Comparison of ENCODE assay signal across 30 mouse cellular contexts in the genomic region with DNA sequence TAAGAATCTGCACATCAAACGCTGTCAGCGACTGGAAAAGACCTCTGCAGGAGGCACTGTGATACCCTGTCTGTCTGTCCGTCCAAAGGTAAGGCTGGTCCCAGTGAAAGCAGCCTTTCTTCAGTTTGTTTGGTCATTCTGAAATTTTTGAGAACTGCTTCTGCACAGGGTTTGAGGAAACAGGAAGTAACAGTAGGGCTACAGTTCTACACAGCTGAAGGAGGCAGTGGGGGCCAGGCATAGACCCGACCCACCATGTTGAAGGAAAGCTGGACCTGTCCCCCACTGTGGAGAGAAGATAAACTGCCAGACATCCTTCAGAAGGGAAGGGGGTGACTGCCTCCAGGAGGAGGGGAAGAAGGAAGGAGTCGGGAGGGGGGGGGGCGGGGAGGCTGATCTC. TPM values are rescaled to one million over a fixed set of nuclear protein-coding genes. Genes with fewer than 3 reads are reported as not detected.
DNase-seq lines count a peak whose midpoint lies in the region; ATAC-seq and TF ChIP-seq lines count a peak whose summit lies in the region.
"Had no signal": no experiment of that assay in that cellular context is flagged by ENCODE, and none has a peak within 500 bp of the region (broad histone marks: within the 10 kb centered on the region; RNA-seq: fewer than 3 reads in every experiment).

No protein-coding gene starts in this region.

- no peak for TF ChIP-seq CTCF in MEL (IDR thresholded peaks at IDR 0.05 in 2 of 3, conservative IDR thresholded peaks at IDR 0.05 in 1 of 3; ENCODE audit: control insufficient read depth in 1 of 3, insufficient read depth in 1 of 3, low read depth in 2 of 3, low read length in 3 of 3, poor library complexity in 1 of 3, severe bottlenecking in 1 of 3)

- no peaks in the 10 kb centered on the region for H3K9me3 ChIP-seq in MEL (replicated peaks; ENCODE audit: insufficient read depth, low read length)
- H3K9me3 ChIP-seq in heart, embryonic 12.5 days (replicated peaks), result no peaks in the 10 kb centered on the region
- H3K9me3 ChIP-seq: embryonic facial prominence, embryonic 10.5 days; embryonic facial prominence, embryonic 13.5 days; heart, embryonic 15.5 days had no signal

- no peak overlapping the region for H3K9ac ChIP-seq in MEL (ENCODE audit: control insufficient read depth, low read depth, low read length, poor library complexity, severe bottlenecking)
- no peak overlapping the region for H3K9ac ChIP-seq in heart, embryonic 12.5 days
- H3K9ac ChIP-seq: embryonic facial prominence, embryonic 13.5 days; forebrain, postnatal 0 days; heart, embryonic 15.5 days; hindbrain, embryonic 14.5 days had no signal

- TF ChIP-seq RAD21 in MEL (IDR thresholded peaks at IDR 0.05; ENCODE audit: low read depth, low read length), result no peak

- DNase-seq in CD4-positive, CD25-positive, alpha-beta regulatory T cell, adult 2 months (ENCODE audit: low read depth, low spot score), result peak; percentile 11
- DNase-seq in MEL (ENCODE audit: low read depth, low spot score), result peak; percentile 14
- DNase-seq in naive thymus-derived CD4-positive, alpha-beta T cell, adult 2 months (ENCODE audit: low read depth), result peak; percentile 42
- no peak for DNase-seq in ovary, postnatal 36 days (ENCODE audit: low spot score)
- no peak for DNase-seq in spleen, adult 18-20 months
- no peak for DNase-seq in adrenal gland, postnatal 14 days
- DNase-seq: adrenal gland, postnatal 10 days; cerebellum, adult 11 months; cerebellum, adult 2 months; cerebellum, adult 9-11 months; cerebellum, postnatal 25 days; embryo, embryonic 11 days; forebrain, postnatal 0 days; gastrocnemius, adult 2 months; gastrocnemius, postnatal 14 days; heart, postnatal 10 days; heart, postnatal 36 days; kidney, adult 2 months had no signal

- no peak for TF ChIP-seq EP300 in MEL (IDR thresholded peaks at IDR 0.05; ENCODE audit: low read depth in 1 of 2, low read length in 2 of 2)

- no peaks in the 10 kb centered on the region for H3K4me1 ChIP-seq in MEL (ENCODE audit: control insufficient read depth in 1 of 2, insufficient read depth in 2 of 2, low read length in 2 of 2)
- no peaks in the 10 kb centered on the region for H3K4me1 ChIP-seq in heart, embryonic 12.5 days (replicated peaks)
- H3K4me1 ChIP-seq: embryonic facial prominence, embryonic 13.5 days had no signal

- TF ChIP-seq POLR2A in MEL (IDR thresholded peaks at IDR 0.05; ENCODE audit: control insufficient read depth in 1 of 2, insufficient read depth in 1 of 2, low read depth in 1 of 2, low read length in 2 of 2, poor library complexity in 1 of 2), result no peak

- no peaks in the 10 kb centered on the region for H3K79me2 ChIP-seq in MEL (ENCODE audit: control insufficient read depth, insufficient read depth, low read length, poor library complexity)

- H3K4me2 ChIP-seq in heart, embryonic 12.5 days, result no peak overlapping the region
- H3K4me2 ChIP-seq: embryonic facial prominence, embryonic 13.5 days; heart, embryonic 11.5 days; heart, embryonic 15.5 days; hindbrain, embryonic 14.5 days had no signal

- ATAC-seq in granulocyte monocyte progenitor cell, adult 5-6 weeks (replicated peaks; ENCODE audit: poor library complexity, severe bottlenecking), result peak; percentile 68
- no peak for ATAC-seq in heart, embryonic 12.5 days (ENCODE audit: insufficient number of reproducible peaks, low FRiP score)
- ATAC-seq: hindbrain, postnatal 0 days; inflammation-experienced regulatory T-cells, adult 6 months; intestine, embryonic 16.5 days; Patski had no signal

- no peaks in the 10 kb centered on the region for H3K27me3 ChIP-seq in MEL (ENCODE audit: control insufficient read depth in 1 of 2, insufficient read depth in 2 of 2, low read length in 2 of 2)
- H3K27me3 ChIP-seq in heart, embryonic 12.5 days (replicated peaks), result peaks cover 17% of the 10 kb centered on the region; the same call in 1 of the 2 replicates
- H3K27me3 ChIP-seq: Patski had no signal

- no peaks in the 10 kb centered on the region for H3K36me3 ChIP-seq in MEL (ENCODE audit: control insufficient read depth in 1 of 2, insufficient read depth in 2 of 2, low read length in 2 of 2)
- no peaks in the 10 kb centered on the region for H3K36me3 ChIP-seq in heart, embryonic 12.5 days
- H3K36me3 ChIP-seq: embryonic facial prominence, embryonic 10.5 days; embryonic facial prominence, embryonic 13.5 days; heart, embryonic 15.5 days had no signal

- WGBS in heart, embryonic 12.5 days, result 21% methylated on average over 5 of the region's 6 CpGs

- H3K4me3 ChIP-seq in MEL (ENCODE audit: control insufficient read depth in 1 of 2, insufficient read depth in 1 of 2, low read depth in 2 of 2, low read length in 2 of 2), result no peak overlapping the region
- H3K4me3 ChIP-seq in heart, embryonic 12.5 days, result no peak overlapping the region
- H3K4me3 ChIP-seq: embryonic facial prominence, embryonic 10.5 days; embryonic facial prominence, embryonic 13.5 days; erythroblast, embryonic 14.5 days; gastrocnemius, adult 2 months; heart, embryonic 15.5 days had no signal

- no peak overlapping the region for H3K27ac ChIP-seq in MEL (ENCODE audit: control insufficient read depth, low read depth, low read length)
- H3K27ac ChIP-seq in heart, embryonic 12.5 days (ENCODE audit: poor library complexity, severe bottlenecking), result no peak overlapping the region
- H3K27ac ChIP-seq: embryonic facial prominence, embryonic 10.5 days; embryonic facial prominence, embryonic 13.5 days; gastrocnemius, adult 2 months; heart, embryonic 15.5 days; hindbrain, embryonic 14.5 days; hindbrain, postnatal 0 days had no signal

TF ChIP-seq in MEL, 35 proteins besides CTCF, POLR2A, EP300 and RAD21:
- TF ChIP-seq HCFC1 (IDR thresholded peaks at IDR 0.05; ENCODE audit: low read depth, low read length), result no peak
- no peak for TF ChIP-seq MYB (IDR thresholded peaks at IDR 0.05; ENCODE audit: low read depth, low read length)
- no peak for TF ChIP-seq ZC3H11A (IDR thresholded peaks at IDR 0.05; ENCODE audit: low read depth, low read length)
- no peak for TF ChIP-seq TAL1 (IDR thresholded peaks at IDR 0.05; ENCODE audit: low read length)
- TF ChIP-seq CHD2 (IDR thresholded peaks at IDR 0.05; ENCODE audit: low read length), result no peak
- no peak for TF ChIP-seq NELFE (IDR thresholded peaks at IDR 0.05; ENCODE audit: low read depth, low read length)
- no peak for TF ChIP-seq USF2 (IDR thresholded peaks at IDR 0.05; ENCODE audit: borderline replicate concordance in 1 of 2, insufficient read depth in 1 of 2, low read depth in 1 of 2, low read length in 2 of 2)
- no peak for TF ChIP-seq GATA1 (IDR thresholded peaks at IDR 0.05; ENCODE audit: low read depth, low read length)
- no peak for TF ChIP-seq TBP (IDR thresholded peaks at IDR 0.05; ENCODE audit: low read depth, low read length)
- TF ChIP-seq MAX (IDR thresholded peaks at IDR 0.05; ENCODE audit: low read length), result no peak
- no peak for TF ChIP-seq NRF1 (IDR thresholded peaks at IDR 0.05; ENCODE audit: insufficient read depth, low read depth, low read length, poor library complexity, severe bottlenecking)

RNA-seq across cellular contexts. Expression of a gene that starts 21.6 kb away (rescaled TPM):
- not detected in 2 replicates for total RNA-seq in MEL (2012; rRNA removed)
- polyA plus RNA-seq in MEL (2012; ENCODE audit: insufficient read depth in 1 of 2, insufficient read length in 2 of 2, low read depth in 1 of 2, low replicate concordance in 2 of 2, missing spikeins in 1 of 2), result not detected
- total RNA-seq in granulocyte monocyte progenitor cell, adult 5-6 weeks (2014; fragmentation: Nextera tagmentation), result not detected in 2 replicates
- total RNA-seq in granulocyte monocyte progenitor cell, adult 5-6 weeks (2017), result not detected in 2 replicates
- 0.08 and 0.11 TPM in 2 replicates for polyA plus RNA-seq in heart, embryonic 12.5 days (2016; fragmentation: Nextera tagmentation; extraction: Ambion mirVana)
- total RNA-seq in adrenal gland, postnatal 14 days (2021), result 0.22 and 0.86 TPM in 2 replicates
- total RNA-seq: gastrocnemius, adult 2 months; gastrocnemius, postnatal 14 days; heart, postnatal 10 days had no signal
- polyA plus RNA-seq: erythroblast, embryonic 14.5 days had no signal

RNA-seq across cellular contexts. Expression of a gene that starts 49.7 kb away (rescaled TPM):
- 29.1 and 29.8 TPM in 2 replicates for total RNA-seq in MEL (2012; rRNA removed)
- polyA plus RNA-seq in MEL (2012; ENCODE audit: insufficient read depth in 1 of 2, insufficient read length in 2 of 2, low read depth in 1 of 2, low replicate concordance in 2 of 2, missing spikeins in 1 of 2), result 100 to 1,000 TPM in 1 of 2 experiments, 10 to 100 TPM in 1; 38.9 to 465 TPM
- total RNA-seq in granulocyte monocyte progenitor cell, adult 5-6 weeks (2014; fragmentation: Nextera tagmentation), result 50.2 and 61.6 TPM in 2 replicates
- total RNA-seq in granulocyte monocyte progenitor cell, adult 5-6 weeks (2017), result 69.4 and 82.7 TPM in 2 replicates
- 74.8 and 75.5 TPM in 2 replicates for polyA plus RNA-seq in heart, embryonic 12.5 days (2016; fragmentation: Nextera tagmentation; extraction: Ambion mirVana)
- 103 TPM in 2 replicates for total RNA-seq in adrenal gland, postnatal 14 days (2021)

Comparison
In these comparisons a context has a peak if more than half of its experiments do, and no peak if none do; other contexts are left out.
1. DNase-seq: peak in CD4-positive, CD25-positive, alpha-beta regulatory T cell, adult 2 months (single experiment), MEL (single experiment) and naive thymus-derived CD4-positive, alpha-beta T cell, adult 2 months (single experiment); none in ovary, postnatal 36 days (single experiment), spleen, adult 18-20 months (0 of 2) and adrenal gland, postnatal 14 days (single experiment).